Comparison of ENCODE assay signal across 16 mouse cellular contexts in genomic region chr2:125936396-125936795, GRCm38 (mm10).
DNase-seq lines count a peak whose midpoint lies in the region; ATAC-seq and TF ChIP-seq lines count a peak whose summit lies in the region.
"Had no signal": no experiment of that assay in that cellular context is flagged by ENCODE, and none has a peak within 500 bp of the region (broad histone marks: within the 10 kb centered on the region; RNA-seq: fewer than 3 reads in every experiment).

No protein-coding gene starts in this region.

- ATAC-seq in liver, embryonic 12.5 days, result no peak
- no peak for ATAC-seq in liver, embryonic 14.5 days (ENCODE audit: insufficient read depth)
- ATAC-seq: activated CD4-positive, CD25-positive, alpha-beta regulatory T cell, adult 4 months; forebrain, embryonic 16.5 days; hindbrain, postnatal 0 days had no signal

- H3K79me2 ChIP-seq in MEL (ENCODE audit: control insufficient read depth, insufficient read depth, low read length, poor library complexity), result no peaks in the 10 kb centered on the region

- no peak overlapping the region for H3K27ac ChIP-seq in liver, embryonic 12.5 days
- H3K27ac ChIP-seq in MEL (ENCODE audit: control insufficient read depth, low read depth, low read length), result no peak overlapping the region
- H3K27ac ChIP-seq in liver, embryonic 14.5 days, result no peak overlapping the region
- H3K27ac ChIP-seq: embryonic facial prominence, embryonic 13.5 days; hindbrain, postnatal 0 days; liver, embryonic 13.5 days had no signal

- H3K36me3 ChIP-seq in liver, embryonic 12.5 days, result peaks cover 9% of the 10 kb centered on the region
- H3K36me3 ChIP-seq in MEL (ENCODE audit: control insufficient read depth in 1 of 2, insufficient read depth in 2 of 2, low read length in 2 of 2), result no peaks in the 10 kb centered on the region
- H3K36me3 ChIP-seq in liver, embryonic 14.5 days (replicated peaks; ENCODE audit: control insufficient read depth, insufficient read depth, low read depth), result no peaks in the 10 kb centered on the region

- H3K4me2 ChIP-seq in liver, embryonic 12.5 days, result no peak overlapping the region
- no peak overlapping the region for H3K4me2 ChIP-seq in liver, embryonic 14.5 days (ENCODE audit: low read depth)
- H3K4me2 ChIP-seq: embryonic facial prominence, embryonic 13.5 days; liver, embryonic 13.5 days had no signal

- TF ChIP-seq POLR2A in MEL (IDR thresholded peaks at IDR 0.05; ENCODE audit: control insufficient read depth in 1 of 2, insufficient read depth in 1 of 2, low read depth in 1 of 2, low read length in 2 of 2, poor library complexity in 1 of 2), result no peak

- peak; percentile 17 for DNase-seq in embryo, embryonic 10.5 days (ENCODE audit: low spot score)
- no peak for DNase-seq in embryo, embryonic 11 days
- DNase-seq in liver (peak; percentile 15), MEL (ENCODE audit: low read depth, low spot score) (no peak)
- DNase-seq in liver, embryonic 14.5 days (ENCODE audit: low read depth in 3 of 3, low spot score in 3 of 3), result no peak
- DNase-seq in cerebellum, postnatal 14 days, result no peak
- DNase-seq in heart, postnatal 36 days, result no peak
- DNase-seq: cerebellum, adult 9-10 months; gastrocnemius, postnatal 25 days; liver, embryonic 13.5 days; thymus, adult 2 months had no signal

- H3K4me3 ChIP-seq in liver, embryonic 12.5 days, result no peak overlapping the region
- H3K4me3 ChIP-seq in MEL (ENCODE audit: control insufficient read depth in 1 of 2, insufficient read depth in 1 of 2, low read depth in 2 of 2, low read length in 2 of 2), result no peak overlapping the region
- no peak overlapping the region for H3K4me3 ChIP-seq in liver, embryonic 14.5 days (ENCODE audit: insufficient read depth in 1 of 2, low read depth in 2 of 2, low read length in 2 of 2)
- H3K4me3 ChIP-seq: embryonic facial prominence, embryonic 13.5 days; liver, embryonic 13.5 days had no signal

- no peak for TF ChIP-seq RAD21 in MEL (IDR thresholded peaks at IDR 0.05; ENCODE audit: low read depth, low read length)

- 58% methylated on average over 5 of the region's 5 CpGs for WGBS in liver, embryonic 12.5 days (ENCODE audit: insufficient replicate concordance)
- WGBS in liver, embryonic 14.5 days (ENCODE audit: insufficient replicate concordance), result 50% methylated on average over 5 of the region's 5 CpGs

- H3K9me3 ChIP-seq in liver, embryonic 12.5 days (replicated peaks), result no peaks in the 10 kb centered on the region
- no peaks in the 10 kb centered on the region for H3K9me3 ChIP-seq in MEL (replicated peaks; ENCODE audit: insufficient read depth, low read length)
- H3K9me3 ChIP-seq in liver, embryonic 14.5 days (ENCODE audit: control insufficient read depth, low read length), result no peaks in the 10 kb centered on the region
- H3K9me3 ChIP-seq: embryonic facial prominence, embryonic 13.5 days; liver, embryonic 13.5 days had no signal

- intact Hi-C loops in heart, postnatal 36 days (cut with DNase I), result no loop called here

- 0 out of 6 replicates have a peak, but pooled peaks of 2 of the 3 experiments have one; percentile 16 to 22 for TF ChIP-seq CTCF in MEL (IDR thresholded peaks at IDR 0.05 in 2 of 3, conservative IDR thresholded peaks at IDR 0.05 in 1 of 3; ENCODE audit: control insufficient read depth in 1 of 3, insufficient read depth in 1 of 3, low read depth in 2 of 3, low read length in 3 of 3, poor library complexity in 1 of 3, severe bottlenecking in 1 of 3)
- peak; percentile 45; the same call in 1 of the 2 replicates for TF ChIP-seq CTCF in liver, embryonic 14.5 days (IDR thresholded peaks at IDR 0.05; ENCODE audit: low read depth)

- H3K4me1 ChIP-seq in liver, embryonic 12.5 days, result no peaks in the 10 kb centered on the region
- no peaks in the 10 kb centered on the region for H3K4me1 ChIP-seq in MEL (ENCODE audit: control insufficient read depth in 1 of 2, insufficient read depth in 2 of 2, low read length in 2 of 2)
- H3K4me1 ChIP-seq in liver, embryonic 14.5 days (replicated peaks; ENCODE audit: control insufficient read depth in 2 of 2, insufficient read depth in 2 of 2, low read length in 1 of 2), result 0 out of 4 replicates have a peak, but pooled peaks cover 0 to 2% of the 10 kb centered on the region in 2 experiments
- H3K4me1 ChIP-seq: liver, embryonic 13.5 days had no signal

- H3K9ac ChIP-seq in liver, embryonic 12.5 days, result no peak overlapping the region
- H3K9ac ChIP-seq in MEL (ENCODE audit: control insufficient read depth, low read depth, low read length, poor library complexity, severe bottlenecking), result no peak overlapping the region
- H3K9ac ChIP-seq in liver, embryonic 14.5 days (replicated peaks), result no peak overlapping the region
- H3K9ac ChIP-seq: embryonic facial prominence, embryonic 13.5 days; liver, embryonic 13.5 days had no signal

- no peaks in the 10 kb centered on the region for H3K27me3 ChIP-seq in liver, embryonic 12.5 days (replicated peaks)
- no peaks in the 10 kb centered on the region; a peak in 1 of 4 replicates for H3K27me3 ChIP-seq in MEL (ENCODE audit: control insufficient read depth in 1 of 2, insufficient read depth in 2 of 2, low read length in 2 of 2)
- no peaks in the 10 kb centered on the region for H3K27me3 ChIP-seq in liver, embryonic 14.5 days (ENCODE audit: control insufficient read depth, insufficient read depth, low read length)
- H3K27me3 ChIP-seq: embryonic facial prominence, embryonic 13.5 days; liver, embryonic 13.5 days had no signal

- TF ChIP-seq EP300 in MEL (IDR thresholded peaks at IDR 0.05; ENCODE audit: low read depth in 1 of 2, low read length in 2 of 2), result no peak
- TF ChIP-seq EP300 in liver, embryonic 14.5 days (IDR thresholded peaks at IDR 0.05; ENCODE audit: low read depth), result no peak

TF ChIP-seq in MEL, 35 proteins besides CTCF, POLR2A, EP300 and RAD21:
- TF ChIP-seq USF1 (IDR thresholded peaks at IDR 0.05; ENCODE audit: low read depth, low read length), result no peak
- TF ChIP-seq ZC3H11A (IDR thresholded peaks at IDR 0.05; ENCODE audit: low read depth, low read length), result no peak
- no peak for TF ChIP-seq GATA1 (IDR thresholded peaks at IDR 0.05; ENCODE audit: low read depth, low read length)
- TF ChIP-seq CHD2 (IDR thresholded peaks at IDR 0.05; ENCODE audit: low read length), result no peak
- TF ChIP-seq SIN3A (IDR thresholded peaks at IDR 0.05; ENCODE audit: low read length), result no peak
- TF ChIP-seq ZMIZ1 (IDR thresholded peaks at IDR 0.05; ENCODE audit: low read depth, low read length), result no peak
- TF ChIP-seq MEF2A (IDR thresholded peaks at IDR 0.05; ENCODE audit: extremely low read depth, insufficient replicate concordance, low read depth, low read length, poor library complexity, severe bottlenecking), result no peak
- no peak for TF ChIP-seq UBTF (IDR thresholded peaks at IDR 0.05; ENCODE audit: borderline replicate concordance, insufficient read depth, low read depth, low read length)
- TF ChIP-seq NRF1 (IDR thresholded peaks at IDR 0.05; ENCODE audit: insufficient read depth, low read depth, low read length, poor library complexity, severe bottlenecking), result no peak
- TF ChIP-seq E2F4 (IDR thresholded peaks at IDR 0.05; ENCODE audit: borderline replicate concordance, low read depth, low read length), result no peak
- no peak; the same call in 1 of the 2 replicates for TF ChIP-seq SMC3 (IDR thresholded peaks at IDR 0.05; ENCODE audit: low read depth, low read length)
- no peak for TF ChIP-seq USF2 (IDR thresholded peaks at IDR 0.05; ENCODE audit: borderline replicate concordance in 1 of 2, insufficient read depth in 1 of 2, low read depth in 1 of 2, low read length in 2 of 2)
- TF ChIP-seq POLR2AphosphoS2 (IDR thresholded peaks at IDR 0.05; ENCODE audit: low read length), result no peak
- no peak for TF ChIP-seq TBP (IDR thresholded peaks at IDR 0.05; ENCODE audit: low read depth, low read length)
- no peak for TF ChIP-seq ELF1 (IDR thresholded peaks at IDR 0.05; ENCODE audit: low read depth, low read length)
TF ChIP-seq in MEL: peak in this region for 0.

Comparison
In these comparisons a context has a peak if more than half of its experiments do, and no peak if none do; other contexts are left out.
1. DNase-seq: peak in embryo, embryonic 10.5 days (single experiment) and liver (single experiment); none in embryo, embryonic 11 days (single experiment), MEL (single experiment), liver, embryonic 14.5 days (0 of 3), cerebellum, postnatal 14 days (0 of 2) and heart, postnatal 36 days (0 of 2).